Mouse (Mus musculus) testis, adult 2 months (tissue): ENCODE data around the gene Sult3a2. TPM values are rescaled to one million over a fixed set of nuclear protein-coding genes. Genes with fewer than 3 reads are reported as not detected.
"Not testable (repeated sequence)": the region's sequence is repeated elsewhere in the genome, so short reads cannot be mapped to it uniquely, and the experiment has no call there.

Source experiments
- H3K27ac ChIP-seq: fragments of 200-500 bp; 2 replicates; pipeline ENCODE4 v1.5.1; 2012; ENCODE audit warnings: low read depth, low read length; ENCODE audit not compliant: control insufficient read depth, insufficient read depth
- H3K27me3 ChIP-seq: fragments of 200-500 bp; 2 replicates; pipeline ENCODE4 v1.6.1; 2012; ENCODE audit warnings: mild to moderate bottlenecking, low read length, moderate library complexity; ENCODE audit not compliant: control insufficient read depth, insufficient read depth
- H3K36me3 ChIP-seq: fragments of 200-500 bp; 2 replicates; pipeline ENCODE4 v1.6.1; 2012; ENCODE audit warnings: mild to moderate bottlenecking, low read length; ENCODE audit not compliant: control insufficient read depth, insufficient read depth
- H3K4me1 ChIP-seq: fragments of 200-500 bp; 2 replicates; pipeline ENCODE4 v1.6.1; 2012; ENCODE audit warnings: low read length; ENCODE audit not compliant: control insufficient read depth, insufficient read depth
- H3K4me3 ChIP-seq: fragments of 200-500 bp; 2 replicates; pipeline ENCODE4 v1.5.1; 2012; ENCODE audit warnings: low read depth, mild to moderate bottlenecking, low read length, moderate library complexity, mixed read lengths; ENCODE audit not compliant: control insufficient read depth
- CTCF ChIP-seq: fragments of 200-500 bp; IDR thresholded peaks from 2 replicates; pipeline ENCODE4 v1.5.1; 2012; ENCODE audit warnings: low read depth, mild to moderate bottlenecking, inconsistent platforms, low read length, moderate library complexity; ENCODE audit not compliant: control insufficient read depth, insufficient read depth, insufficient replicate concordance
- POLR2A ChIP-seq: fragments of 200-500 bp; IDR thresholded peaks from 2 replicates; pipeline ENCODE4 v1.6.1; 2012; ENCODE audit warnings: low read depth, mild to moderate bottlenecking, inconsistent platforms, low read length, moderate library complexity; ENCODE audit not compliant: control insufficient read depth
- polyA plus RNA-seq: library from polyadenylated mRNA; depleted of rRNA; stranded (reverse); fragments of >200 nt; gene quantifications from 2 replicates; pipeline ENCODE4 v1.2.3, GENCODE M21; 2012; rRNA removed

Gene Sult3a2
- polyA plus RNA-seq, 1 experiment = 0.12 TPM

DNA sequence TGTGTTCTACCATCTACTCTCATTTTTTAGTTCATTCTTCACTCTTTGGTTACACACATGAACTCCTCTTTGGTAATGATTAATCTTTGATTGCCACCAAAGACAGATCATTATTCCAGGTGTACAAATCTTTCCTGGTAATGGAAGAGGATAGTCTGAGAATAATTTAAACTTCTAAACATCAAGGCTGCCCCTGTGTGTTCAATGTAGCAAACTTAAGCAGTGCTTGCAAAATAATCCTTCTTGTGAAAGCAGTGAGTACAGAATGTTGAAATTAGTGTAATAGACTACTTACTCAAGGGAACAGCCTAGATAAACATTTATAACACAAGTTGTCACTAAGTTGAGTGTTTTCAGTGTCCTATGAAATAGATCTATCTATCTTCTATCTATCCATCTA, 1.0 kb upstream of the Sult3a2 start:
- no peaks in the 10 kb centered on the region for H3K36me3 ChIP-seq
- no peak overlapping the region for H3K4me3 ChIP-seq
- no peak overlapping the region for H3K27ac ChIP-seq
- no peaks in the 10 kb centered on the region for H3K27me3 ChIP-seq
- H3K4me1 ChIP-seq = no peaks in the 10 kb centered on the region
- TF ChIP-seq POLR2A (no peak), CTCF (no peak)

- H3K36me3 ChIP-seq, H3K27me3 ChIP-seq, H3K4me1 ChIP-seq, H3K4me3 ChIP-seq, H3K27ac ChIP-seq: not testable (repeated sequence)
Observed at GRCm38 (mm10) chr10:33735251-33735650, 51.3 kb downstream of the Sult3a2 start.

GRCm38 (mm10) chr10:33733241-33733640, 53.3 kb downstream of the Sult3a2 start:
- H3K27ac ChIP-seq = no peak overlapping the region
- H3K27me3 ChIP-seq = no peaks in the 10 kb centered on the region
- no peaks in the 10 kb centered on the region for H3K36me3 ChIP-seq
- H3K4me1 ChIP-seq = no peaks in the 10 kb centered on the region
- TF ChIP-seq CTCF (no peak), POLR2A (no peak)
- no peak overlapping the region for H3K4me3 ChIP-seq

DNA sequence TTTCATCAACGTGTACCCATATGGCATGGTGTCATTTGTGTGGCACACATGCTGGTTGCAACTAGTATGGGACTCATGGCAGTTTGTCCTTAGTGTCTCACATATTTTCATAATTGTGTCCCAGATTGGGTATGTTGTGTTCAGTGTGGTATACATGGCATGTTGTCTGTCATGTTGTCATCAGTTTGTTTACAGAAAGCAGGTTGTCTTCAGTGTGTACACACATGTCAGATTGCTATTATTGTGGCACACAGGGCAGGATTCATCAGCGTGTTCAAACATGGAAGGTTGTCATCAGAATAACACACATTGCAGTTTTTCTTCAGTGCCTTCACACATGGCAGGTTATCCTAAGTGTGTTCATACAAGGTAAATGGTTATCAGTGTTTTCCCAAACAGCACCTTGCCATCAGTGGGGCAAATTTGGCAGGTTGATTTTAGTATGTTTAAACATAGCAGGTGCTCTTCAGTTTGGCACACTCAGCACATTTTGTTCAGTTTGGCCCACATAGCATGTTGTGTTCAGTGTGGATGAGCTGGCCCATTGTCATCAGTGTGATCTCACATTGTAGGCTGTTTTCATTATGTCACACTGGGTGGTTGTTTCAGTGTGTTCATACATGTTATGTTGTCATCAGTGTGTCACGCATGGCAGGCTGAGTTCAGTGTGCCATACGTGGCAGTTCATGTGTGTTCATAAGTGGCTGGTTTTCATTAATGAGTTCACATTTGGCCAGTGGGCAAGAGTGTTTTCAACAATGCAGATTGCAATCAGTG, 53.9 kb downstream of the Sult3a2 start:
- no peak overlapping the region for H3K27ac ChIP-seq
- TF ChIP-seq POLR2A (no peak), CTCF (no peak)
- H3K36me3 ChIP-seq = no peaks in the 10 kb centered on the region
- H3K4me1 ChIP-seq = no peaks in the 10 kb centered on the region
- H3K27me3 ChIP-seq = no peaks in the 10 kb centered on the region
- no peak overlapping the region for H3K4me3 ChIP-seq

- H3K4me1 ChIP-seq = no peaks in the 10 kb centered on the region
- H3K27me3 ChIP-seq = no peaks in the 10 kb centered on the region
- H3K27ac ChIP-seq = no peak overlapping the region
- H3K4me3 ChIP-seq = no peak overlapping the region
- no peaks in the 10 kb centered on the region for H3K36me3 ChIP-seq
- TF ChIP-seq CTCF (no peak), POLR2A (no peak)
Observed at GRCm38 (mm10) chr10:33723764-33724163, 62.7 kb downstream of the Sult3a2 start.

GRCm38 (mm10) chr10:33721827-33722438, 64.6 kb downstream of the Sult3a2 start:
- Histone ChIP-seq H3K36me3 (no peaks in the 10 kb centered on the region), H3K4me1 (no peaks in the 10 kb centered on the region), H3K27me3 (no peaks in the 10 kb centered on the region), H3K4me3 (no peak overlapping the region), H3K27ac (no peak overlapping the region)
- no peak for TF ChIP-seq POLR2A
- TF ChIP-seq CTCF = no peak

Other genes starting within 250 kb of the Sult3a2 start
- 0.21 and 0.38 TPM in 2 replicates for gene Clvs2, start 161.9 kb downstream of the Sult3a2 start, polyA plus RNA-seq
- gene Sult3a1, start 71.0 kb upstream of the Sult3a2 start, polyA plus RNA-seq = not detected in 2 replicates
- gene Rsph4a, start 118.4 kb upstream of the Sult3a2 start, polyA plus RNA-seq = 0.07 and 0.11 TPM in 2 replicates
- 10.6 and 10.9 TPM in 2 replicates for gene Zup1, start 164.6 kb upstream of the Sult3a2 start, polyA plus RNA-seq
- gene Rwdd1, start 232.9 kb upstream of the Sult3a2 start, polyA plus RNA-seq = 39.0 and 41.3 TPM in 2 replicates